Mouse (Mus musculus) embryonic stem cell, embryonic (primary cell): ENCODE data around the gene Rfx8.

Experiments
- CTCF ChIA-PET, 4 experiments: fragments of 300-600 bp in 2 of 4; fragments of 350-600 bp in 2 of 4; sonication (Branson Sonifier 250); formaldehyde crosslinking; loops; one replicate each; lab custom pipeline; 2022; ENCODE audit warnings: inconsistent platforms in 2 of 4; lab: Charles Lee
- POLR2A ChIA-PET, 4 experiments: fragments of 300-600 bp in 2 of 4; fragments of 350-600 bp in 2 of 4; sonication (Branson Sonifier 250); formaldehyde crosslinking; loops; one replicate each; lab custom pipeline; 2022; ENCODE audit warnings: antibody characterized with exemption in 4 of 4, inconsistent platforms in 1 of 4; lab: Charles Lee

Rfx8 gene

GRCm38 (mm10) chr1:39720632-39721350 lies at the start of gene Rfx8:
Rfx8 (minus strand) TSS chr1:39720997.
- CTCF ChIA-PET = interaction anchor here in 3 of 4 experiments (0.5 to 1.6 kb wide), 4 partner anchors 11 to 113 kb away, joined by 3 to 5 read pairs (median 4); no protein-coding TSS in a partner anchor
- POLR2A ChIA-PET = interaction anchor here in 3 of 4 experiments (0.7 to 1.9 kb wide), 7 partner anchors 9 to 570 kb away, joined by 3 to 7 read pairs (median 3); no protein-coding TSS in a partner anchor

DNA sequence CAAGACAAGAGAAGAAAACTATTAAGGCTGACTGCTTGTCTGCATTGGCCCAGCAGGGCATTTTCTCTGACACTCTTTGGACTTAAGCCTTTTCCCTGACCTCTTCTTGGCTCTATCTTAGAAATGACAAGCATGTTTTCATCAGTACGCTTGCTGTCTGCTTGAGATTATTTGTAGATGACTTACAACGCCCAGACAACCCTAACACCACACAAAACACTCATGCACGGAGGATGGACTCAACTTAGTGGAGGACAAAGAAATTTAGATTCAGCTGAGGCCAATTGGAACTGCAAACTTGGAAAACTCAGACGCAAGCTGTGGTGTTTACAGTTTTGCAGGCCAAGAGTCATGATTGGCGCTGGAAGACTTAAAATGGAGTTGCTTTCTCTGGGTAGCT lies 49.6 kb upstream of the Rfx8 start:
- ChIA-PET POLR2A (interaction anchor here in 1 of 4 experiments (0.5 kb wide), 1 partner anchor 592 kb away, joined by 3 read pairs; no protein-coding TSS in a partner anchor), CTCF (interaction anchor here in 1 of 4 experiments (0.6 to 0.7 kb wide), 2 partner anchors 55 to 86 kb away, joined by 5 to 7 read pairs; no protein-coding TSS in a partner anchor)

GRCm38 (mm10) chr1:39768017-39768416 lies 47.2 kb upstream of the Rfx8 start:
- CTCF ChIA-PET = no interaction called here
- POLR2A ChIA-PET = interaction anchor here in 1 of 4 experiments (0.6 kb wide), 1 partner anchor 1615 kb away, joined by 3 read pairs; no protein-coding TSS in a partner anchor

- CTCF ChIA-PET = interaction anchor here in 1 of 4 experiments (0.6 kb wide), 1 partner anchor 136 kb away, joined by 8 read pairs; no protein-coding TSS in a partner anchor
- POLR2A ChIA-PET = interaction anchor here in 1 of 4 experiments (0.6 kb wide), 1 partner anchor 8 kb away, joined by 4 read pairs; no protein-coding TSS in a partner anchor
Observed at GRCm38 (mm10) chr1:39765854-39766493, 45.2 kb upstream of the Rfx8 start.

- ChIA-PET CTCF (interaction anchor here in 3 of 4 experiments (0.7 to 2.0 kb wide), 15 partner anchors 26 to 489 kb away, joined by 3 to 12 read pairs (median 3); partner anchors contain the start of gene Rfx8 (in 1 of the 3)), POLR2A (interaction anchor here (0.5 to 1.5 kb wide), 12 partner anchors 25 to 585 kb away, joined by 3 to 5 read pairs (median 4); no protein-coding TSS in a partner anchor)
Observed at GRCm38 (mm10) chr1:39762025-39762370, 41.2 kb upstream of the Rfx8 start.

DNA sequence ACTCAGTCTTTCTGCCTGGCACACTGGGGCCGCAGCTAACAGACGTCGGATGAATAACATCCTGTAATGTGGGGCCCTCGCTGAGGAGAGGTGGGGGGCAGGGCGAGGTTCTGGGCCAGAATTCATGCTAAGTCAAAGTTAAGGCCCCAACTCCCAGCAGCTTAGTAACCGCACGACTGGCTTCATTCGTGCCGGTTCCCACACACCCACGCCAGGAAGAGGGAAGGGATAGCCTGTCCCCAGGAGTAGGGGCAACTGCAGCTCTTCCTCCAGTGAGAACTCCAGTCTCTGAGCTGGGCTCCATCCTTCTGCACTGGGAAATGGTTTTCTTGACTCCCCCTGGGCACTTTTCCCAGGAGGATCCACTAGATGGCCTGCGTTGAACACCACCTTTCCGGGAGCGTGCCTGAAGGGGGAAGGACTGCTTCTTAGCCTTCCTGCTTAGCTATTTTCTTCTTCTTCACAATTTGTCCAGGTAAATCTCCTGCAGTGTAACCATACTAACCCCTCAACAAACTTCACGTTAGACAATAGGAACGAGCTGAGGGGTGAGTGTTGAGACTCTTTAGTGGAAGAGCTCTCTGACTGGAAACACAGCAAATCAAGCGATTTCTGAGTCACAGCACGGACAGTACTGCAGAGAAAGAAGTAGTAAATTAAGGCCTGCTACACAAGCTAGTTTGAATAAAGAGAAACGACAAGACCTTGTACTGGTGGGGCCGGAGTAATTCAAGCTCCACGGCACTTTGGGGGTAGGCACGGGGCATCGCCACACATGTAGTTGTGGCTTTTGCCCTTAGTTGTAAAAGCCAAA lies 40.6 kb upstream of the Rfx8 start:
- ChIA-PET CTCF (interaction anchor here (0.6 to 2.0 kb wide), 19 partner anchors 26 to 514 kb away, joined by 3 to 12 read pairs (median 3); partner anchors contain the start of gene Rfx8 (in 1 of the 4)), POLR2A (interaction anchor here (0.5 to 1.5 kb wide), 9 partner anchors 24 to 586 kb away, joined by 3 to 5 read pairs (median 4); no protein-coding TSS in a partner anchor)

GRCm38 (mm10) chr1:39760181-39760715 lies 39.5 kb upstream of the Rfx8 start:
- POLR2A ChIA-PET = no interaction called here

DNA sequence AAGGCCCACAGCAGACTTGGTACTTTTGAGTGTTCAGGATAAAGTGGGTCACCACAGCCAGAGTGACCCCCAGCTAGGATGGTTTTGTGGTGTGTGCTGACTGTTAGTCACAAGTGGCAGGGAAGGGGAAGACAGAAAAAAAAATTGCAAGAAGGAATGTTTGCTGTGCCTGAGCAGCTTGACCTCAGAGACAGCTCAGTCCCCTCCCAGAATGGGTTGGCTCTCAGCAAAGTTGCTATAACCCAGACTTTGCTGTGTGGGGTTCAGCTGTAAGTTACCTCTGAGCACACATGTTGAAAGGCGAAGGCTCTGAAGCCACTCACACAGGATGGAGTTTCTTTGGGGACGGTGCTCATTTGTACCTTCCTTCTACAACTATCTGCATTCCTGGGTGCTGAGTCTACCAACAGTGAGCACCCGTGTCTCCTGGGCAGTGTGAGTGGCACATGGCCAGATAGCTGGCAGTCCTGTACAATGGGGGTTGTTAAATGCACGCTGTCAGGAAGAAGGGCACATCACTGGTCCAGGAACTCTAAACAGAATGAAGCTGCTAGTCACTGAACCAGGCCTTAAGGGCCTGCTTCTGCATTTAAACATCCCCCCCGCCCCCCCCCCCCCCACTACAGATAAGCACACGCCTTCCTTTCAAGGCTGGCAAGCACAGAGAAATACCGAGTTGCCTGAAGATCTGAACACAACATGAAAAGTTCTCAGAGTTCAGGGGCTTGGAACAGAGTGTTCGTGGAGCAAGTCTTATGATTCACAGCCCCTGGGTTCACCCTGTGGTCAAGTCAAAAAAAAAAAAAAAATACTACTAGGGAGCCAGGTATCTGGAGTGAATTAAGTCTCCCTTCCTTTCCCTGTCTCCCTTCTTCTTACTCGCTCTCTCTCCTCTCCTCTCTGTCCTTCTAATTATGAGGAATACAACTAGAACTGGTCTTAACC lies 38.7 kb upstream of the Rfx8 start:
- CTCF ChIA-PET = interaction anchor here in 2 of 4 experiments (0.6 to 0.7 kb wide), 2 partner anchors 19 to 1295 kb away, joined by 5 to 6 read pairs; no protein-coding TSS in a partner anchor
- POLR2A ChIA-PET = no interaction called here

More at GRCm38 (mm10) chr1:39760181-39760715, 39.5 kb upstream of the Rfx8 start:
- CTCF ChIA-PET = no interaction called here

DNA sequence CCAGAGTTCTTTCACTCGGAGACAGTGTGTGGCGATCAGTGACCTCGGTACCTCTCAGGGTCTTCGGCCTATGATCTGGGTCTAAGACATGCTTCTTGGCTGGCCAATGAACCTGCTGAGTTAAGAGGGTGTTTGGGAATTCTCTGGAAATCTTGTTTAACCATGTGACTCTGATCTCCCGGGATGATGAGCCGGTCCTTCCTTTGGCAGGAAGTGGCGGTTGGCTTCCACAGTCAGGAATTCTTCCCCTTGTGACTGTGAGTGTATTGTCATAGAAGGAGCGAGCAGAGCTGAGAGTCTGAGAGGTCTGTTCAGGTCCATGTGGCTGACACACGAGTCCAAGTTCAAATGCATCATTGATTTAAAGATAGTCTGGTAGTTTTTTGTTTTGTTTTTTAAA lies 37.4 kb upstream of the Rfx8 start:
- POLR2A ChIA-PET = interaction anchor here in 2 of 4 experiments (0.6 to 1.2 kb wide), 2 partner anchors 144 to 182 kb away, joined by 3 read pairs; no protein-coding TSS in a partner anchor
- CTCF ChIA-PET = interaction anchor here in 2 of 4 experiments (0.6 to 0.9 kb wide), 2 partner anchors 11 to 15 kb away, joined by 3 read pairs; no protein-coding TSS in a partner anchor

DNA sequence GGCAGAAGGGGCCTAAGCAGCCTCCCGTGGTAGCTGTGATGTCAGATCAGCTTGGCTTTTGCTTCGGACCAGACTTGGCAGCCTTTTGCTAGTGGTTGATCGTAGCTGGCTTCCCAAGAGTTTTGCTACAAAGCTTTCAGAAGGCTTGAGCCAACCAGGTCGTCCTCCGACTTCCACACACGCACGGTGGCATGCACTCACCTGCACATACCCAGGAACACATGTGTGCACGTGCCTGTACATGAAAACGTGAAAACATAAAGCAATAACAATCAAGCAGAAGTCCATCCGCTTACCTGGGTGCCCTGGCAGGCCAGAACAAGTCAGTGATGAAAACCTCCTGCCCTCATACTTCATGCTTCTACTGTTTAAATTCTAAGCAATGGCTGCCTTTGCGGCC lies 36.2 kb upstream of the Rfx8 start:
- ChIA-PET CTCF (no interaction called here), POLR2A (no interaction called here)

- CTCF ChIA-PET = no interaction called here
- POLR2A ChIA-PET = no interaction called here
Observed at GRCm38 (mm10) chr1:39754224-39754957, 33.6 kb upstream of the Rfx8 start.

DNA sequence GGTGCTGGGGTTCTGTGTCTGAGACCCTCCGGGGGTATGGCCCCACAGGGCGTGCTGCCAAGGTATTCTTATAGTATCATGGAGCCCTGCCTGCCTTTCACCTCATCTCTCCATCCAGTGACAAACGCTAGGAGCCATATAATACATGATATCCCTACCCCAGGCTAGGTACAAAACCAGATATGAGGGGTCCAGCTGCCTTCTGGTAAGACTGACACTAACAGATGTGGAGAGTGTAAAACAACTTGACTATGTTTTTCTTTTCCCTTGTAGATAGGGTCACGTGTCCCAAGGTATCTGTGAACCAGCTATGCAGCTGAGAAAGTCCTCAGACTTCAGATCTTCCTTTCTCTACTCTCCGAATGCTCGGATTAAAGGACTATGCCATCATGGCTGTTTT lies 30.7 kb upstream of the Rfx8 start:
- ChIA-PET POLR2A (interaction anchor here in 1 of 4 experiments (0.5 kb wide), 1 partner anchor 69 kb away, joined by 4 read pairs; no protein-coding TSS in a partner anchor), CTCF (no interaction called here)

GRCm38 (mm10) chr1:39749664-39750063 lies 28.9 kb upstream of the Rfx8 start:
- CTCF ChIA-PET = interaction anchor here in 1 of 4 experiments (0.9 kb wide), 1 partner anchor 63 kb away, joined by 3 read pairs; no protein-coding TSS in a partner anchor
- POLR2A ChIA-PET = no interaction called here

- ChIA-PET POLR2A (no interaction called here), CTCF (no interaction called here)
Observed at GRCm38 (mm10) chr1:39749214-39749613, 28.4 kb upstream of the Rfx8 start.

- CTCF ChIA-PET = no interaction called here
- POLR2A ChIA-PET = no interaction called here
Observed at GRCm38 (mm10) chr1:39748666-39749065, 27.9 kb upstream of the Rfx8 start.

DNA sequence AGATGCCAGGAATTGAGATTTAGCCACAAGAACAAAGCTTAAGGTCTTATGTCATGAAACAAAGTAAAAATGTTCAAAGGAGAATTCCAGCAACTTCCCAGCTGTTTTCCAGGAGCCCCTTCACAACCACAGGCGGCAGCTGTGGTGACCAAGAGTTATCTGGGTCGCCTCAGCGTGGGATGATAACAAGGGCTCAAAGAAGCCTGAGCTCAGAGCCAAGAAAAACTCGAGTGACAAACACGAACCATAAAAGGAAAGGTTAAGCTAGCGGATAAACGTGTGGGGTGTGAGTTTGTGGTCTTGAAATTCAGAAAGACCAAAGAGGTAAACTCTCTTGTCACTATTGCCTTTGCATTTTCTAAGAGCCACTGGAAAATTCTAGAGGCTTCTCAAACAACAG lies 25.7 kb upstream of the Rfx8 start:
- ChIA-PET CTCF (interaction anchor here in 1 of 4 experiments (1.0 kb wide), 1 partner anchor 12 kb away, joined by 3 read pairs; no protein-coding TSS in a partner anchor), POLR2A (no interaction called here)
